In the genomic region with DNA sequence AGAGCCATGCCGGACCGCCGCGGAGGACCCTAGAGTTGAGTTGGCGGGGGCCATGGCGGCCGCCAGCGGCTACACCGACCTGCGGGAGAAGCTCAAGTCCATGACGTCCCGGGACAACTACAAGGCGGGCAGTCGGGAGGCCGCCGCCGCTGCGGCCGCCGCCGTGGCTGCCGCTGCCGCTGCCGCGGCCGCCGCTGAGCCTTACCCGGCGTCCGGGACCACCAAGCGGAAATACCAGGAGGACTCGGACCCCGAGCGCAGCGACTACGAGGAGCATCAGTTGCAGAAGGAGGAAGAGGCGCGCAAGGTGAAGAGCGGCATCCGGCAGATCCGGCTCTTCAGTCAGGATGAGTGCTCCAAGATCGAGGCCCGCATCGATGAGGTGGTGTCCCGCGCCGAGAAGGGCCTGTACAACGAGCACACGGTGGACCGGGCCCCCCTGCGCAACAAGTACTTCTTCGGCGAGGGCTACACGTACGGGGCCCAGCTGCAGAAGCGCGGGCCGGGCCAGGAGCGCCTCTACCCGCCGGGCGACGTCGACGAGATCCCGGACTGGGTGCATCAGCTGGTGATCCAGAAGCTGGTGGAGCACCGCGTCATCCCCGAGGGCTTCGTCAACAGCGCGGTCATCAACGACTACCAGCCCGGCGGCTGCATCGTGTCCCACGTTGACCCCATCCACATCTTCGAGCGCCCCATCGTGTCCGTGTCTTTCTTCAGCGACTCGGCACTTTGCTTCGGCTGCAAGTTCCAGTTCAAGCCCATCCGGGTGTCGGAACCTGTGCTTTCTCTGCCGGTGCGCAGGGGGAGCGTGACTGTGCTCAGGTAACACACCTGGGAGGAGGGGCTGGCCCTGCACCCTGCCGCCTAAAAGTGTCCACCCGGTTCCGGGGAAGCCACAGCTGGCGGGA, we compare ENCODE assay signal across 8 mouse cellular contexts. TPM values are rescaled to one million over a fixed set of nuclear protein-coding genes. Genes with fewer than 3 reads are reported as not detected.
DNase-seq lines count a peak whose midpoint lies in the region; ATAC-seq and TF ChIP-seq lines count a peak whose summit lies in the region.

No protein-coding gene starts in this region.

- H3K36me3 ChIP-seq in heart, embryonic 11.5 days (ENCODE audit: control insufficient read depth, insufficient read depth, low read length) = no peaks in the 10 kb centered on the region
- H3K36me3 ChIP-seq in kidney, embryonic 15.5 days = peaks cover 21% of the 10 kb centered on the region
- peaks cover 18% of the 10 kb centered on the region for H3K36me3 ChIP-seq in liver, embryonic 15.5 days (replicated peaks)
- H3K36me3 ChIP-seq in testis, adult 2 months (ENCODE audit: control insufficient read depth, insufficient read depth, low read length) = peaks cover 1% of the 10 kb centered on the region

- TF ChIP-seq POLR2A in testis, adult 2 months (IDR thresholded peaks at IDR 0.05; ENCODE audit: control insufficient read depth, low read depth, low read length) = peak; percentile 25; the same call in 1 of the 2 replicates

- peak overlapping the region; percentile 100 for H3K27ac ChIP-seq in heart, embryonic 11.5 days (ENCODE audit: low read depth, low read length)
- peak overlapping the region; percentile 100 for H3K27ac ChIP-seq in kidney, embryonic 15.5 days
- peak overlapping the region; percentile 98 for H3K27ac ChIP-seq in liver, embryonic 15.5 days (replicated peaks)
- peak overlapping the region; percentile 75 for H3K27ac ChIP-seq in testis, adult 2 months (ENCODE audit: control insufficient read depth, insufficient read depth, low read depth, low read length)

- peak; percentile 59 for DNase-seq in A20 (ENCODE audit: low read depth, low spot score)
- peak; percentile 33 for DNase-seq in adipocyte (ENCODE audit: low spot score)
- DNase-seq in embryo, embryonic 10.5 days (ENCODE audit: low spot score) = peak; percentile 52
- DNase-seq in natural killer cell, adult 2 months (ENCODE audit: low spot score in 2 of 2) = peak; percentile 28 to 31

- no peak for TF ChIP-seq CTCF in testis, adult 2 months (IDR thresholded peaks at IDR 0.05; ENCODE audit: control insufficient read depth, insufficient read depth, insufficient replicate concordance, low read depth, low read length)

- no peaks in the 10 kb centered on the region for H3K27me3 ChIP-seq in heart, embryonic 11.5 days (ENCODE audit: control insufficient read depth, insufficient read depth, low read length)
- H3K27me3 ChIP-seq in kidney, embryonic 15.5 days = no peaks in the 10 kb centered on the region
- H3K27me3 ChIP-seq in liver, embryonic 15.5 days = no peaks in the 10 kb centered on the region
- H3K27me3 ChIP-seq in testis, adult 2 months (ENCODE audit: control insufficient read depth, insufficient read depth, low read length) = no peaks in the 10 kb centered on the region

- peak overlapping the region; percentile 98 for H3K4me3 ChIP-seq in heart, embryonic 11.5 days (ENCODE audit: low read depth, low read length)
- peak overlapping the region; percentile 77 for H3K4me3 ChIP-seq in kidney, embryonic 15.5 days (replicated peaks)
- H3K4me3 ChIP-seq in liver, embryonic 15.5 days (replicated peaks) = peak overlapping the region; percentile 96
- H3K4me3 ChIP-seq in testis, adult 2 months (ENCODE audit: control insufficient read depth, low read depth, low read length) = peak overlapping the region; percentile 90

- ATAC-seq in heart, embryonic 11.5 days (replicated peaks; ENCODE audit: insufficient number of reproducible peaks, low FRiP score, low TSS enrichment) = peak; percentile 24; the same call in 1 of the 2 replicates
- ATAC-seq in kidney, embryonic 15.5 days (replicated peaks; ENCODE audit: low FRiP score) = no peak
- peak; percentile 37 for ATAC-seq in liver, embryonic 15.5 days (ENCODE audit: insufficient read depth)

- peak overlapping the region; percentile 80 for H3K4me2 ChIP-seq in heart, embryonic 11.5 days
- peak overlapping the region; percentile 86 for H3K4me2 ChIP-seq in kidney, embryonic 15.5 days
- H3K4me2 ChIP-seq in liver, embryonic 15.5 days = peak overlapping the region; percentile 93

- peaks cover 24% of the 10 kb centered on the region for H3K4me1 ChIP-seq in heart, embryonic 11.5 days (ENCODE audit: control insufficient read depth, insufficient read depth, low read length)
- H3K4me1 ChIP-seq in kidney, embryonic 15.5 days = peaks cover 40% of the 10 kb centered on the region
- peaks cover 47% of the 10 kb centered on the region for H3K4me1 ChIP-seq in liver, embryonic 15.5 days (replicated peaks)
- peaks cover 22% of the 10 kb centered on the region for H3K4me1 ChIP-seq in testis, adult 2 months (ENCODE audit: control insufficient read depth, insufficient read depth, low read length)

- H3K9me3 ChIP-seq in heart, embryonic 11.5 days (replicated peaks; ENCODE audit: control insufficient read depth, low read length) = no peaks in the 10 kb centered on the region
- H3K9me3 ChIP-seq in kidney, embryonic 15.5 days (replicated peaks) = no peaks in the 10 kb centered on the region
- H3K9me3 ChIP-seq in liver, embryonic 15.5 days (replicated peaks) = no peaks in the 10 kb centered on the region

- peak overlapping the region; percentile 98 for H3K9ac ChIP-seq in heart, embryonic 11.5 days (ENCODE audit: low read depth, low read length)
- peak overlapping the region; percentile 86 for H3K9ac ChIP-seq in kidney, embryonic 15.5 days
- H3K9ac ChIP-seq in liver, embryonic 15.5 days = peak overlapping the region; percentile 99

- WGBS in heart, embryonic 11.5 days (ENCODE audit: insufficient replicate concordance) = under 1% methylated on average over 93 of the region's 93 CpGs
- under 1% methylated on average over 93 of the region's 93 CpGs for WGBS in kidney, embryonic 15.5 days
- WGBS in liver, embryonic 15.5 days (ENCODE audit: insufficient replicate concordance) = under 1% methylated on average over 93 of the region's 93 CpGs

RNA-seq across cellular contexts. Expression of gene Alkbh5, which starts 2.4 kb away (rescaled TPM):
- polyA plus RNA-seq in heart, embryonic 11.5 days (2014; fragmentation: Nextera tagmentation; extraction: Ambion mirVana) = 31.6 and 35.0 TPM in 2 replicates
- polyA plus RNA-seq in kidney, embryonic 15.5 days (2015; fragmentation: Nextera tagmentation; extraction: Ambion mirVana) = 37.5 and 37.9 TPM in 2 replicates
- 16.8 and 17.3 TPM in 2 replicates for polyA plus RNA-seq in liver, embryonic 15.5 days (2015; fragmentation: Nextera tagmentation; extraction: Ambion mirVana)
- polyA plus RNA-seq in testis, adult 2 months (2012; rRNA removed) = 13.4 and 13.8 TPM in 2 replicates
